Mouse (Mus musculus) embryonic fibroblast, embryonic 13.5 days (primary cell): ENCODE results near the gene Srl.
"Not testable (repeated sequence)": the region's sequence is repeated elsewhere in the genome, so short reads cannot be mapped to it uniquely, and the experiment has no call there.

Experiments used
- CTCF ChIP-seq: IDR thresholded peaks from 2 replicates; pipeline ENCODE4 v1.5.1; 2011; ENCODE audit warnings: mild to moderate bottlenecking, control low read depth, low read length, moderate library complexity, borderline replicate concordance; ENCODE audit not compliant: insufficient read depth
- POLR2A ChIP-seq: IDR thresholded peaks from 2 replicates; pipeline ENCODE4 v1.6.1; 2011; ENCODE audit warnings: low read depth, mild to moderate bottlenecking, control low read depth, low read length, moderate library complexity

DNA sequence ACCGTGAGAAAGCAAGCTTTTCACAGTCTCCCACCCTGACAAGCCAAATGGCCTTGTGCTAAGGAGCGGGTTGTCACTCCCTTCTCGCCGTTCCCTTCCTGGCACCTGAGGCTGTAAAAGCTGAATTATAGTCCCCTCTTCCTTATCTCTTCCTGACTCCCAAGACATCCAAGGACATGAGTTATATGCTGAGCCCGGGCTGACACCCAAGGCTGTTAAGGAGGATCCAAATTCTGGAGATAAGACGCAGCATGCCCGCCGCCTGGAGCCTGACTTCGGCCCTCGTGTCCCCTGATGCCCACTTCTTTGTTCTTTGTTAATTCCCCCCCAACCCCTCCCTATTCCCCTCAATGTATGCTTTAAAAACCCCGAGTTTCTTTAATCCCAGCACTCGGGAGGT lies 14.2 kb downstream of the Srl start:
- not testable (repeated sequence) for TF ChIP-seq CTCF, POLR2A
